Mouse (Mus musculus) midbrain, embryonic 15.5 days (tissue): ENCODE results near the gene Wdr48. TPM values are rescaled to one million over a fixed set of nuclear protein-coding genes. Genes with fewer than 3 reads are reported as not detected.

ENCODE experiments used
- ATAC-seq: fragments of 200-750 bp; cut with Nextera tagmentation; replicated peaks from 2 replicates; pipeline ENCODE4 v1.8.0; 2017; ENCODE audit warnings: moderate TSS enrichment
- H3K27ac ChIP-seq: fragments of 300-500 bp; sonication (generic); 2 replicates; pipeline ENCODE4 v1.5.1; 2015; ENCODE audit warnings: mild to moderate bottlenecking, inconsistent platforms
- H3K27me3 ChIP-seq: fragments of 300-500 bp; sonication (generic); replicated peaks from 2 replicates; pipeline ENCODE4 v1.6.1; 2015; ENCODE audit warnings: inconsistent platforms
- H3K36me3 ChIP-seq: fragments of 300-500 bp; sonication (generic); replicated peaks from 2 replicates; pipeline ENCODE4 v1.6.1; 2015; ENCODE audit warnings: inconsistent platforms
- H3K4me1 ChIP-seq: fragments of 300-500 bp; sonication (generic); 2 replicates; pipeline ENCODE4 v1.6.1; 2015; ENCODE audit warnings: inconsistent platforms
- H3K4me2 ChIP-seq: fragments of 300-500 bp; sonication (generic); 2 replicates; pipeline ENCODE4 v1.6.1; 2015; ENCODE audit warnings: inconsistent platforms, mild to moderate bottlenecking, moderate library complexity
- H3K4me3 ChIP-seq: fragments of 300-500 bp; sonication (generic); 2 replicates; pipeline ENCODE4 v1.5.1; 2015; ENCODE audit warnings: mild to moderate bottlenecking, inconsistent platforms
- H3K9ac ChIP-seq: fragments of 300-500 bp; sonication (generic); 2 replicates; pipeline ENCODE4 v1.6.1; 2015; ENCODE audit warnings: mild to moderate bottlenecking, inconsistent platforms
- H3K9me3 ChIP-seq: fragments of 300-500 bp; sonication (generic); 2 replicates; pipeline ENCODE4 v1.6.1; 2016; ENCODE audit warnings: inconsistent platforms
- WGBS: fragments of 180-500 bp; shearing (Covaris S2); methylation state at CpG from one replicate; pipeline ENCODE4 v1.1.7; 2015; ENCODE audit warnings: mixed read lengths; 5-methylcytosine and 5-hydroxymethylcytosine counted together
- polyA plus RNA-seq: library from polyadenylated mRNA; unstranded; fragments of >200 nt; fragmentation: Nextera tagmentation; extraction: Ambion mirVana; gene quantifications from 2 replicates; pipeline ENCODE4 v1.2.1, GENCODE M21; 2015

Wdr48 gene
- polyA plus RNA-seq, 1 experiment from 2014 or later = 72.0 TPM

DNA sequence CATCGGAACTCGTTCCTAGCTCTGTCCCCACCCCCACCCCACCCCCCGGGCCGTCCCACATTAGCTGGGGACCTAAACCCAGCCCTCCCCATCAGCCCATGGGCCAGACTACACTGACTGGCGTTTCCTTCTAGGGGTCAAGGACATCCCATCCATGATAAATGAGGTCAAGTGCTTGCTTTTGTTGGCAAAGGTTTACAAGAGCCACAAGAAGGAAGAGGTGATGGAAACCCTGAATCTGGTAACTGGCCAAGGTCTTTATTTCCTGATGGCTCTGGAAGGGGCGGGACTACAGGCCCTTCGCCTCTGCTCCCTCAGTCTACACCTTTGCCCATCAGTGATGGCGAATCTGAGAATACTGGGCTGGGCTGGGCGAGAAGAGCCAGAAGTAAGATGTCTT is 64.2 kb downstream of the Wdr48 start:
- Histone ChIP-seq H3K36me3 (no peaks in the 10 kb centered on the region), H3K27me3 (no peaks in the 10 kb centered on the region), H3K4me1 (peaks cover 3% of the 10 kb centered on the region; the same call in 1 of the 2 replicates), H3K27ac (no peak overlapping the region), H3K4me3 (no peak overlapping the region), H3K4me2 (no peak overlapping the region), H3K9ac (no peak overlapping the region), H3K9me3 (no peaks in the 10 kb centered on the region)
- no peak for ATAC-seq
- 87% methylated on average over 9 of the region's 9 CpGs for WGBS

DNA sequence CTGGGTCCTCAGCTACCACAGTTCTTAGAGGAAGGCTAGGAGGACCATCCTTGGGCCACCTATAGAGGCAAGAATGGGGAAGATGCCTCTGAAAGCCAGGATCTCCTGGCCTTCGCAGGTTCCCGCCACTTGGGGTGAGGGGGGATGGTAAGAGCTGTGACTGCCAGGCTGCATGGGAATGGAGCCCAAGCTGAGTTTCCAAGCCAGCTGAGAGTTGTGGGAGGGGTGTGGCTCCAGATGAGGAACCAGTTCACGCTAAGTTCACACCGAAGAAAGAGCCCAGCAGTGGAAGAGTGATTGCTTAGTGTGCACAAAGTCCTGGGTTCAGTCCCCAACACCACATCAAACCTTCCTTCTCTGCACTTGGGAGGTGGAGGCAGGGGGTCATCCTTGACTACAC is 67.5 kb downstream of the Wdr48 start:
- Histone ChIP-seq H3K36me3 (no peaks in the 10 kb centered on the region), H3K4me2 (no peak overlapping the region), H3K4me1 (peaks cover 3% of the 10 kb centered on the region; the same call in 1 of the 2 replicates), H3K27ac (no peak overlapping the region), H3K9me3 (no peaks in the 10 kb centered on the region), H3K9ac (no peak overlapping the region), H3K27me3 (no peaks in the 10 kb centered on the region), H3K4me3 (no peak overlapping the region)
- 82% methylated on average over 4 of the region's 4 CpGs for WGBS
- ATAC-seq = no peak

DNA sequence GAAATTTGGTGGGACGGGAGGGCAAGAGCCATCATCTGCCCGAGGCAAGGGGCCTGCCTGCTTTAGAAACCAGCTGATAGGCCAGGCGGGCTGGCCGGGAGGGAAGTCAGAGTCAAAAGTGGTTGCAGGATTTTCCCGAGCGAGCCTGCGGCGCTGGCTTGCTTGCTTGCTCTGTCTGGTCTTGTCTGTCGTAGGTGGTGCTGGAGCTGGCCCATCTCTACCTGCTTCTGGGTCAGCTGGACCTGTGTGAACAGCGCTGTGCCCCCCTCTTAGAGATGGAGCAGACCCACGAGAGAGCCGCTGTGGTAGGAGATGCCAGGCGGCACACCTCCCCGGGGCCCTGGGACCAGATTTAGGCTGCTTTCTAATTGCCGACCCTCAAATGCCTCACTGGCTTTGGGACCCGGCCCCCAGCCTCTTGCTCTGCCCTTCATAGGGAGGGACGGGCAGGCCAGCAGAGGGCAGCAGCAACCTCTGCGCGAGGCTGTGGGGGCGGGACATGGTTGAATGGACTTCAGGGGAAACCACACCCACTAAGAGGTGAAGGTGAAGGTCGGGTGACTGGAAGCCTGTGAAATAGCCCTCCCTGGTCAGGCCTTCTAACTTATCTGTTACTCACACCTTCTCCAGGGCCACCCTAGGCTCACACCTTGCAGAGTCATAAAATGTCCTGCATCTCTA is 68.4 kb downstream of the Wdr48 start:
- Histone ChIP-seq H3K36me3 (no peaks in the 10 kb centered on the region), H3K27me3 (no peaks in the 10 kb centered on the region), H3K27ac (no peak overlapping the region), H3K4me1 (peaks cover 3% of the 10 kb centered on the region; the same call in 1 of the 2 replicates), H3K4me3 (no peak overlapping the region), H3K9ac (no peak overlapping the region), H3K9me3 (no peaks in the 10 kb centered on the region), H3K4me2 (no peak overlapping the region)
- 9% methylated on average over 21 of the region's 21 CpGs for WGBS
- ATAC-seq = no peak

DNA sequence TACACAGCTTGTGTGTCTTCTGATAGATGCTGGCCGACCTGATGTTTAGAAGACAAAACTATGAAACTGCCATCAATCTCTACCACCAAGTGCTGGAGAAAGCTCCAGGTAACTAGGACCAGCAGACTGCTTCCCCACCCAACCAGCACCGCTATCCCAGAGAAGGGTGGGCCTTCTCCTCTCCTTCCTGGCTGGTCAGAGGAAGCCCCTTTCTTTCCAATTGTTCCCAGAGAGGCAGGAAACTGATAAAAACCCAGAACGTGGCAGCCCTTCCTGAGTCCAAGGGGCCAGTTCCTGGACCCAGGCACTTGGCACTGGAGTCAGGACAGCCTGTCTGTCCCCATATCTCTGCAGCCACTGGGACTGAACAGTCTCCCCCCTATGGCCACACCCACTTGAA is 69.5 kb downstream of the Wdr48 start:
- H3K27ac ChIP-seq = no peak overlapping the region
- H3K27me3 ChIP-seq = no peaks in the 10 kb centered on the region

DNA sequence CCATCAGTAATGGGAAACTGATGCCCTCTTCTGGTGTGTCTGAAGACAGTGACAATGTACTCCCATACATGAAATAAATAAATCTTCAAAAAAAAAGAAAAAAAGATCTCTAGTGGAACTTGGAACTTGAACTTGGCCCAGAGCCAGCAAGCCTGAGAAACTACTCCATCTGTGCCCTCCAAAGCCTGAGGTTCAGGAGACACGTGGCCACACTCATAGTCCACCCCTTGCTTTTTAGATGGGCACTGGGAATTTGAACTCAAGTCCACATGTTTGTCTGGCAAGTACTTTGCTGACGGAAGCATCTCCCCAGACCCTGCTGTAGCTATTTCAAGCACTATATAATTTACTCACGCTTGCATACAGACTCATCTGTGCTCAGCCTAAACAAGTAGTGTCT is 70.5 kb downstream of the Wdr48 start:
- Histone ChIP-seq H3K4me1 (peaks cover 6% of the 10 kb centered on the region; the same call in 1 of the 2 replicates), H3K9ac (no peak overlapping the region), H3K27ac (no peak overlapping the region), H3K9me3 (no peaks in the 10 kb centered on the region), H3K4me3 (no peak overlapping the region), H3K36me3 (no peaks in the 10 kb centered on the region), H3K4me2 (no peak overlapping the region), H3K27me3 (no peaks in the 10 kb centered on the region)
- ATAC-seq = no peak
- WGBS = 84% methylated on average over 3 of the region's 3 CpGs

More for the DNA sequence above, 69.5 kb downstream of the Wdr48 start:
- 84% methylated on average over 3 of the region's 3 CpGs for WGBS
- no peak for ATAC-seq
- Histone ChIP-seq H3K4me2 (no peak overlapping the region), H3K4me1 (peaks cover 3% of the 10 kb centered on the region; the same call in 1 of the 2 replicates), H3K36me3 (no peaks in the 10 kb centered on the region), H3K9me3 (no peaks in the 10 kb centered on the region), H3K9ac (no peak overlapping the region), H3K4me3 (no peak overlapping the region)

DNA sequence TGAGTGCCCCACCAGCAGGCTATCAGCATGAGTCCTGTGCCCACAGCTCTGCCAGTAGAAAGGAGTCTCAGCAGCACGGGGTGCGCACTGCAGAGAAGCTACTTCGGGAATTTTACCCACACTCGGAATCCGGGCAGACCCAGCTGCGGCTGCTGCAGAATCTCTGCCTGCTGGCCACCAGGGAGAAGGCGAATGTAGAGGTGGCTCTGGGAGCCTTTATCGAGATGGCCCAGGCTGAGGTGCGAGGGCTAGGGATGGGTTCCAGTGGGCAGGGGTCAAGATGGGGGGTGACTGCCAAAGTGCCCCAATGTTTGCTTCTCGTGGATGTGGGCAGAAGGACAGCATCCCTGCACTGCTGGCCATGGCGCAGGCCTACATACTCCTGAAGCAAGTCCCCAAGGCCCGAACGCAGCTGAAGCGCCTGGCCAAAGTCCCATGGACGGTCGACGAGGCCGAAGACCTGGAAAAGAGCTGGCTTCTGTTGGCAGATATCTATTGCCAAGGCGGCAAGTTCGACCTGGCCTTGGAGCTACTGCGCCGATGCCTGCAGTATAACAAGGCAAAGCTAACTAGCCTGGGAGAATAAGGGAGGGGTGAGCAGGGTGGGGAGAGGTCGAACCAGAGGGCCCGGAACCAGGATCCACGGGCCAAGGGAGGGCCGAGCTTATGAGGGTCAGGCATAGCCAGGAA is 71.7 kb downstream of the Wdr48 start:
- no peak for ATAC-seq
- H3K4me3 ChIP-seq = no peak overlapping the region
- 85% methylated on average over 26 of the region's 26 CpGs for WGBS
- H3K27me3 ChIP-seq = no peaks in the 10 kb centered on the region
- peaks cover 18% of the 10 kb centered on the region for H3K4me1 ChIP-seq
- H3K36me3 ChIP-seq = no peaks in the 10 kb centered on the region
- no peak overlapping the region for H3K9ac ChIP-seq
- no peak overlapping the region for H3K4me2 ChIP-seq
- H3K9me3 ChIP-seq = no peaks in the 10 kb centered on the region
- H3K27ac ChIP-seq = no peak overlapping the region

DNA sequence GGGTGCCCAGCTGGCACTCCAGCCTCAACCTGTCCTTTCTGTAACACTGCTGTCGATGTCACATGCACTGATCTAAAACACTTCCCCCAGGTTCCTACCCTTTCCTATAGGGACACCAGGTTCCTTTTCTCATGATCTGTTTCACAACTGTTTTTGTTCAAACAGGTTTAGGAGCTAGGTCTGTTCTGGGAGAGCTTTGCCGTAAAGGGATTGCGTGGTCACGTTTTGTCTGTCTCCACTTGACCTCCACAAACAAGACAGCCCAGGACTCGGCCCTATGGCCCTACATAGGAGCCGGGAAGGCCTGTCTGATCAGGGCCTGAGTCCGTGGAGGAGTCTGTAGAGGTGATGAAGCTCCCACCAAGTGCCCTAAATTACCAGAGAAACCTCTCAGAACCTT is 75.1 kb downstream of the Wdr48 start:
- H3K4me2 ChIP-seq = no peak overlapping the region
- no peaks in the 10 kb centered on the region for H3K9me3 ChIP-seq
- peaks cover 17% of the 10 kb centered on the region for H3K4me1 ChIP-seq
- no peaks in the 10 kb centered on the region for H3K36me3 ChIP-seq
- H3K27me3 ChIP-seq = no peaks in the 10 kb centered on the region
- no peak overlapping the region for H3K9ac ChIP-seq
- ATAC-seq = no peak
- H3K27ac ChIP-seq = no peak overlapping the region
- H3K4me3 ChIP-seq = no peak overlapping the region
- 88% methylated on average over 7 of the region's 7 CpGs for WGBS

DNA sequence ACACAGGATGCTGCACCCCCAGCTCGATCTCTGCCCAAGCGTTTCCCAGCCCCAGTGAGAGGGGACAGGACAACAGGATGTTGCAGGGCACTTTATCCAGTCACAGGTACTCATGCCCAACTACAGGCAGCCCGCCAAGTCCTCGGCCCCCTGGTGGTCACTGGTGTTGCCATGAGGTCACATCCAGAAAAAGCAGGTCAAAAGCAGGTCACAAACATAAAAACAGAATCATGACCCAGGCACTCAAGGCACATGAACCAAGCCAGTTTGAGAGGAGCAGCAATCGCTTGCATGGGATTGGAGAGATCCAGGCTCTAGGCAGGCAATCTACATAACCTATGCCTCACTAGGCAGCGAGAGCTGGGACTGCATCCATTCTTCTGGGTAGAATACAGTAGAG is 75.5 kb downstream of the Wdr48 start:
- no peaks in the 10 kb centered on the region for H3K27me3 ChIP-seq
- peaks cover 17% of the 10 kb centered on the region for H3K4me1 ChIP-seq
- 45% methylated on average over 6 of the region's 6 CpGs for WGBS
- H3K9me3 ChIP-seq = no peaks in the 10 kb centered on the region
- no peak overlapping the region for H3K4me3 ChIP-seq
- no peak overlapping the region for H3K4me2 ChIP-seq
- ATAC-seq = no peak
- H3K9ac ChIP-seq = no peak overlapping the region
- H3K36me3 ChIP-seq = no peaks in the 10 kb centered on the region
- H3K27ac ChIP-seq = 0 out of 2 replicates have a peak overlapping the region, but pooled peaks have one; percentile 40

DNA sequence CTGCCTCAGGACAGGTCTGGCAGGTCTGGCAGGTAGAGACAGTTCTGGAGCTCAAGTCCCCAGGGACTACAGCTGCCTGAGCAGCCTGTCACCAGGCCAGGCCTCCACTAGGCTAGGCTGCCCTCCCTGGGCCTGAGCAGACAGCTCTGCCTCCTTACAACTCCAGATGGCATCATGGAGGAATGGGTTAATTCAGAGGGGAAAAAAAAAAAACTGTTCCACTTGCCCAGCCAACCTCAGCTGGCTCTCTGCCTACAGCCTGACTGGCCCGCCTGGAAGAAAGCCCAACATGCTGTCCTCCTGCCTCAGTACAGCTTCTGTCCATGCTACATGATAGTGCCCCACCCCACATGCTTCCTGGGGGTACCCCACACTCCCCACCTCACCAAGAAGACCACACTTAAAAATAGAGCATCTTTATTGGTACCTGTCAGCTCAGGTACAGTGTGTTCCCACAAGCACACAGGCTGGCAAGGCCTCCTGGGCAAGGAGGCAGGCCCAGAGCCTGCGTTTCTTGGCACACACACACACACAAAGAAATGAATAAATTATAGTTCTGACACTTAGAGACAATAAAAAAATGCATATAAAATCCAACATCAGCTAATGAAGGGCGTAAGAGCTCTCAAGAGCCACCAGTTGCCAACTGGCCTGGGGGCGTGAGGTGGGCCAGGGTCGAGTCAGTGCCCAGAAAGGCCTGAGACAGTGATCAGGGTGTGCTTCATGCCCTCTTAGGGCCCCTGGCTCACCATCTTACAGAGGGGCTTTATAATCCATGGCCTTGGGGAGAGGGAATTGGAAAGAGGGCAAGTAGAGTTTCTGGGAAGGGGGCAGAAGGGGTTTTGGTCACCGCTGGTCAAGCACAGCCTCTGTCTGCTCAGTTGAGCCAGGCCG is 76.3 kb downstream of the Wdr48 start:
- Histone ChIP-seq H3K27ac (0 out of 2 replicates have a peak overlapping the region, but pooled peaks have one; percentile 40), H3K9ac (no peak overlapping the region)
- 77% methylated on average over 7 of the region's 7 CpGs for WGBS

DNA sequence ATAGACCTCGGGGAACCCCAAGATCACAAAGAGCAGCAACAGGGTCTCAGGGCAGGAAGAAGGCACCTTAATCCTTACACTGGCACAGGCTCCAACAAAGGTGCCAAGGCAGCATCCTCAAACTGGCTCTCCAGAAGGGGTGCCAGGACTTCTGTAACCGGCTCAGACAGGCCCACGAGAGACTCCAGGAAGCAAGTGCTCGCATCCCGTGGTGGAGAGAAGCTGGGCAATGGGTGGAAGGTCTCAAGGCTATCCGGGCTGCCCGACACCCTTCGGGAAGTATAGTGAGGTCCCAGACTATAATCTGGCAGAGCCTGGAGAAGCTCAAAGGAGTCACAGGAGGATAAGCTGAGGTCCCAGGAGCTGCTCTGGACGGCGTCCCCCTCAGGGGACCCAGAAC is 77.5 kb downstream of the Wdr48 start:
- H3K4me3 ChIP-seq = no peak overlapping the region
- no peak for ATAC-seq
- no peaks in the 10 kb centered on the region for H3K27me3 ChIP-seq
- WGBS = 91% methylated on average over 10 of the region's 10 CpGs
- H3K9me3 ChIP-seq = no peaks in the 10 kb centered on the region
- H3K36me3 ChIP-seq = no peaks in the 10 kb centered on the region
- no peak overlapping the region for H3K27ac ChIP-seq
- no peak overlapping the region for H3K4me2 ChIP-seq
- H3K4me1 ChIP-seq = peaks cover 17% of the 10 kb centered on the region
- H3K9ac ChIP-seq = no peak overlapping the region

More for the DNA sequence above, 76.3 kb downstream of the Wdr48 start:
- H3K36me3 ChIP-seq = no peaks in the 10 kb centered on the region
- H3K4me1 ChIP-seq = peaks cover 17% of the 10 kb centered on the region
- peak; percentile 63 for ATAC-seq
- no peak overlapping the region for H3K4me3 ChIP-seq
- no peaks in the 10 kb centered on the region for H3K27me3 ChIP-seq
- no peaks in the 10 kb centered on the region for H3K9me3 ChIP-seq
- no peak overlapping the region for H3K4me2 ChIP-seq

DNA sequence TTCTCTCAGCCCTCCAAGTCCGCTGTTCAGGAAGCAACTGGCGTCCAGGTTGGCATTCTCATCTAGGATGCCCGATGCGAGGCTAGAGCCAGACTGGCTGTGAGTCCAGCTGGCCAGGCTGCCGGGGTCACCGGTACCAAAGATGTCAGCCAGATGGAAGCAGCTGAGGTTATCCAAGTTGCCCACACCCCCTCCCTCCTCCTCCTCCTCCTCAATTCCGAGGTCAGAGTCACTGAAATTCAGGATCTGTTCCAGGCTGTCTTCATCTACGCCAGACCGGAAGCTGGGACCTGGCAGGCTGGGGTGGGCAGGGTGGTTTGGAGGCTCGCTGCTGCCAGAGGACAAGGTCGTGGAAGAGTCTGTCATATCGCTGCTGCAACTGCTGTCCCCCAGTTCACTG is 77.9 kb downstream of the Wdr48 start:
- Histone ChIP-seq H3K36me3 (no peaks in the 10 kb centered on the region), H3K4me1 (peaks cover 17% of the 10 kb centered on the region), H3K4me2 (no peak overlapping the region), H3K27me3 (no peaks in the 10 kb centered on the region), H3K4me3 (no peak overlapping the region), H3K9me3 (no peaks in the 10 kb centered on the region), H3K9ac (no peak overlapping the region), H3K27ac (no peak overlapping the region)
- 88% methylated on average over 12 of the region's 12 CpGs for WGBS
- no peak for ATAC-seq

DNA sequence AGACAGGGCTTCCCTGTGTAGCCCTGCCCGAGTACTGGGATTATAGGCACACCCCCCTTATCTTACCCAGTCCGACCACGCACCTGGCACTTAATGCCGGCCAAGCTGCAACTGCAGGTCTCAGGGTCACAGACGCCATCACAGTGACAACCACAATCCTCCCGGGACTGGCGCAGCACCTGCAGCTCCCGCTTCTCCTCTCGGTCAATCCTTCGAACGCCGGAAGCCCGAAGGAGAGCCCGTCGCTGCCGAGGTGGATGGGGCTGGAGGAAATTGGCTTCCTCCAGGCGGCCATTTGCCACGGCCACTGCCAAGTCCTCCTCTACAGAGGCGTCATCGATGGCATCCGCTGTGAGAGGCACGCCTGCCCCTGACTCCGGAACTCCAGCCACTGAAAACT is 78.6 kb downstream of the Wdr48 start:
- Histone ChIP-seq H3K36me3 (no peaks in the 10 kb centered on the region), H3K9me3 (no peaks in the 10 kb centered on the region), H3K4me1 (peaks cover 17% of the 10 kb centered on the region), H3K9ac (no peak overlapping the region), H3K27ac (no peak overlapping the region), H3K4me3 (no peak overlapping the region), H3K4me2 (no peak overlapping the region), H3K27me3 (no peaks in the 10 kb centered on the region)
- 93% methylated on average over 23 of the region's 23 CpGs for WGBS
- no peak for ATAC-seq
